In the genomic region with DNA sequence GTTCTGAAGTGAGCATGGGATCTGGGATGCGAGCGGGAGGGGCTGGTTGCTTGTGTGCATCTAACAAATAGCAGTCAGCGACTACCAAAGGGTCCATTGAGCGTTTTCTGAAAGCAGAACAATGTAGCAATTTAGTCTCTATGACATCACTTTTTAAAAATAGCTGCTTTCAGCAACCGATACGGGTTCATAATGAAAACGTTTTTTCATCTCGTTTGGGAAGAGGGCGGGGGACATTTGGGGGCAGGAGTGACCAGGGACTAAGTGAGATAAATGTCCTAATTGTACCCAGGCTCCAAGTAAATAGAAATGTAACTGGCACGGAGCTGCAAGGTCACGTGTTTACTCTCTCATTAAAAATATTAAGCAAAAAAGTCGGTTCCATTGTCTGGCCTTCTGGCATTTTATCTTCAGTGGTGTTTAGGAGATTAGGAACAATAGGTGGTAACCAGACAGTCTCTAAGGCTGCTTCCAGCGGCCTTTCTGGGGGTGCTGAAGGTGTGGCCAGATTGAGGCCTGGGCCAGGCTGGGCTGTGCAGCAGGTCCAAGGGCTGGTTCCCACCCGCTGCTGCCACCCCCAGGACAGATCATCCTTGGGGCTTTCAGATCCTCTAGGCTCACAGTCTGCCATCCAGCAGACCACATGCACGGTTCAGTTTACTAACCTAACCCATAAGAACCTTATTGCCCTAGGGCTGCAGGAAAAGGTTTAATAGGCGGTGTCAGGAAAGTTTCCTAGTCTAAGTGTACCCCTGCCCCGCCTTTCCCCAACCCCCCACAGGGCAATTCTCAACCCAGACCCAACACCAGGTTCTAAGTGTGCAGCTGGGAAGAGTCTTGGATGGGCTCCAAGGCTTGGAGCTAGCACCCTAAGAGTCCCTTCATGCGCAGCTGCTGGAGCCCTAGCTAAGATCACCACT, we compare ENCODE assay signal across 8 mouse cellular contexts.
DNase-seq lines count a peak whose midpoint lies in the region; ATAC-seq and TF ChIP-seq lines count a peak whose summit lies in the region.

No protein-coding gene starts in this region.

- peak overlapping the region; percentile 71; the same call in 1 of the 2 replicates for H3K27ac ChIP-seq in hindbrain, postnatal 0 days
- no peak overlapping the region for H3K27ac ChIP-seq in midbrain, embryonic 15.5 days
- H3K27ac ChIP-seq in testis, adult 2 months (ENCODE audit: control insufficient read depth, insufficient read depth, low read depth, low read length): peak overlapping the region; percentile 42

- peak; percentile 50 for DNase-seq in Muller cell, postnatal 12 days (ENCODE audit: inconsistent ontology term)
- peak; percentile 36 for DNase-seq in cerebellum, adult 9-10 months
- peak; percentile 64 for DNase-seq in gastrocnemius, postnatal 25 days
- peak; percentile 85 for DNase-seq in hindbrain, postnatal 0 days (ENCODE audit: low spot score)
- peak; percentile 71 to 74 for DNase-seq in left cerebral cortex, adult 9 months (ENCODE audit: low spot score in 2 of 2)
- DNase-seq in urinary bladder, postnatal 36 days (ENCODE audit: low spot score in 2 of 2): no peak

- H3K36me3 ChIP-seq in hindbrain, postnatal 0 days (ENCODE audit: insufficient read depth, low read length): no peaks in the 10 kb centered on the region
- no peaks in the 10 kb centered on the region for H3K36me3 ChIP-seq in midbrain, embryonic 15.5 days (replicated peaks)
- no peaks in the 10 kb centered on the region for H3K36me3 ChIP-seq in testis, adult 2 months (ENCODE audit: control insufficient read depth, insufficient read depth, low read length)

- no peak overlapping the region for H3K4me3 ChIP-seq in hindbrain, postnatal 0 days (ENCODE audit: low read length)
- no peak overlapping the region for H3K4me3 ChIP-seq in midbrain, embryonic 15.5 days
- H3K4me3 ChIP-seq in testis, adult 2 months (ENCODE audit: control insufficient read depth, low read depth, low read length): peak overlapping the region; percentile 45

- TF ChIP-seq POLR2A in testis, adult 2 months (IDR thresholded peaks at IDR 0.05; ENCODE audit: control insufficient read depth, low read depth, low read length): no peak

- peak overlapping the region; percentile 19; the same call in 1 of the 2 replicates for H3K9ac ChIP-seq in hindbrain, postnatal 0 days (replicated peaks; ENCODE audit: low read length)
- no peak overlapping the region for H3K9ac ChIP-seq in midbrain, embryonic 15.5 days

- peak overlapping the region; percentile 24 for H3K4me2 ChIP-seq in hindbrain, postnatal 0 days (ENCODE audit: low read depth, low read length)
- peak overlapping the region; percentile 1; the same call in 1 of the 2 replicates for H3K4me2 ChIP-seq in midbrain, embryonic 15.5 days

- no peaks in the 10 kb centered on the region for H3K9me3 ChIP-seq in hindbrain, postnatal 0 days (ENCODE audit: low read length)
- H3K9me3 ChIP-seq in midbrain, embryonic 15.5 days: no peaks in the 10 kb centered on the region

- H3K27me3 ChIP-seq in hindbrain, postnatal 0 days (ENCODE audit: insufficient read depth, low read length): no peaks in the 10 kb centered on the region
- no peaks in the 10 kb centered on the region for H3K27me3 ChIP-seq in midbrain, embryonic 15.5 days (replicated peaks)
- no peaks in the 10 kb centered on the region for H3K27me3 ChIP-seq in testis, adult 2 months (ENCODE audit: control insufficient read depth, insufficient read depth, low read length)

- ATAC-seq in hindbrain, postnatal 0 days: peak; percentile 93
- peak; percentile 87 for ATAC-seq in midbrain, embryonic 15.5 days (replicated peaks)

- 19% methylated on average over 18 of the region's 18 CpGs for WGBS in hindbrain, postnatal 0 days
- 35% methylated on average over 18 of the region's 18 CpGs for WGBS in midbrain, embryonic 15.5 days

- 0 out of 2 replicates have a peak, but pooled peaks cover 12% of the 10 kb centered on the region for H3K4me1 ChIP-seq in hindbrain, postnatal 0 days (ENCODE audit: insufficient read depth, low read length)
- peaks cover 8% of the 10 kb centered on the region for H3K4me1 ChIP-seq in midbrain, embryonic 15.5 days
- peaks cover 3% of the 10 kb centered on the region for H3K4me1 ChIP-seq in testis, adult 2 months (ENCODE audit: control insufficient read depth, insufficient read depth, low read length)

- TF ChIP-seq CTCF in hindbrain, postnatal 0 days (IDR thresholded peaks at IDR 0.05; ENCODE audit: low read depth): no peak; the same call in 1 of the 2 replicates
- TF ChIP-seq CTCF in testis, adult 2 months (IDR thresholded peaks at IDR 0.05; ENCODE audit: control insufficient read depth, insufficient read depth, insufficient replicate concordance, low read depth, low read length): no peak

Comparison
In these comparisons a context has a peak if more than half of its experiments do, and no peak if none do; other contexts are left out.
1. DNase-seq: peak in Muller cell, postnatal 12 days (single experiment), cerebellum, adult 9-10 months (single experiment), gastrocnemius, postnatal 25 days (single experiment), hindbrain, postnatal 0 days (single experiment) and left cerebral cortex, adult 9 months (2 of 2); none in urinary bladder, postnatal 36 days (0 of 2).